Mouse (Mus musculus) intestine, embryonic 16.5 days (tissue): ENCODE measurements around the gene Ifit2. TPM values are rescaled to one million over a fixed set of nuclear protein-coding genes. Genes with fewer than 3 reads are reported as not detected.

Experiments used
- ATAC-seq: fragments of 200-750 bp; cut with Nextera tagmentation; 2 replicates; pipeline ENCODE4 v1.8.0; 2017; ENCODE audit warnings: moderate TSS enrichment, moderate library complexity
- H3K27ac ChIP-seq: fragments of 300-500 bp; sonication (generic); 2 replicates; pipeline ENCODE4 v1.5.1; 2014; ENCODE audit warnings: mild to moderate bottlenecking, low read length
- H3K27me3 ChIP-seq: fragments of 300-500 bp; sonication (generic); replicated peaks from 2 replicates; pipeline ENCODE4 v1.6.1; 2014; ENCODE audit warnings: low read length, control low read depth, mixed read lengths; ENCODE audit not compliant: control insufficient read depth, insufficient read depth
- H3K36me3 ChIP-seq: fragments of 300-500 bp; sonication (generic); 2 replicates; pipeline ENCODE4 v1.6.1; 2014; ENCODE audit warnings: low read length, control low read depth; ENCODE audit not compliant: control insufficient read depth, insufficient read depth
- H3K4me1 ChIP-seq: fragments of 300-500 bp; sonication (generic); 2 replicates; pipeline ENCODE4 v1.6.1; 2014; ENCODE audit warnings: low read length, control low read depth, mixed read lengths; ENCODE audit not compliant: control insufficient read depth, insufficient read depth
- H3K4me2 ChIP-seq: fragments of 300-500 bp; sonication (generic); 2 replicates; pipeline ENCODE4 v1.6.1; 2014; ENCODE audit warnings: low read depth, low read length, control low read depth
- H3K4me3 ChIP-seq: fragments of 300-500 bp; sonication (generic); 2 replicates; pipeline ENCODE4 v1.5.1; 2014; ENCODE audit warnings: mild to moderate bottlenecking, low read length
- H3K9ac ChIP-seq: fragments of 300-500 bp; sonication (generic); 2 replicates; pipeline ENCODE4 v1.6.1; 2014; ENCODE audit warnings: low read depth, low read length
- H3K9me3 ChIP-seq: fragments of 300-500 bp; sonication (generic); 2 replicates; pipeline ENCODE4 v1.6.1; 2016; ENCODE audit warnings: low read length, control low read depth; ENCODE audit not compliant: control insufficient read depth
- WGBS: fragments of 180-500 bp; shearing (Covaris S2); extraction: QIAGEN DNeasy Blood & Tissue Kit; methylation state at CpG from one replicate; pipeline ENCODE4 v1.1.7; 2014; 5-methylcytosine and 5-hydroxymethylcytosine counted together
- polyA plus RNA-seq: library from polyadenylated mRNA; unstranded; fragments of >200 nt; fragmentation: Nextera tagmentation; extraction: Ambion mirVana; gene quantifications from 2 replicates; pipeline ENCODE4 v1.2.1, GENCODE M21; 2015

The Ifit2 gene
- polyA plus RNA-seq, 1 experiment from 2014 or later = 5.7 TPM

DNA sequence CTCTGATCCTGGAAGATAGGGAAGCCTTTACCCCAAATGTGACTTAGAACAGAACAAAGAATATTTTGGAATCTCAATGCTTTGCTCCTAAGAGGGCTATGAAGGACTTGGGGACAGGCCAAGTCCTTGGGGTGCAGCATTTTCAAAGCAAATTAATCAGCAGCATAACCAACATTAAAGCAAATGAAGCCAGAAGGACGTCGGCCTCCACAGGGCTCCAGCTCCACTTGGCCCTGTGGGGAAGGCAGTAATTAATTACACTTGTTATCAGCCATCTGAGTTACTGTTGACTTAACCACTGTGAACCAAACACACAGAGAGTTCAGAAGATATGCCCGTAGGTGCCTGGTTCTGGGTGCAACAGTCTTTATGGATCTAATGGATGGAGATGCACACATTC is 31.7 kb upstream of the Ifit2 start:
- 43% methylated on average over 3 of the region's 3 CpGs for WGBS
- Histone ChIP-seq H3K27ac (peak overlapping the region; percentile 65), H3K4me1 (no peaks in the 10 kb centered on the region; the same call in 1 of the 2 replicates), H3K9me3 (no peaks in the 10 kb centered on the region), H3K4me3 (no peak overlapping the region), H3K4me2 (no peak overlapping the region), H3K36me3 (no peaks in the 10 kb centered on the region), H3K9ac (no peak overlapping the region), H3K27me3 (no peaks in the 10 kb centered on the region)
- peak; percentile 38; the same call in 1 of the 2 replicates for ATAC-seq

DNA sequence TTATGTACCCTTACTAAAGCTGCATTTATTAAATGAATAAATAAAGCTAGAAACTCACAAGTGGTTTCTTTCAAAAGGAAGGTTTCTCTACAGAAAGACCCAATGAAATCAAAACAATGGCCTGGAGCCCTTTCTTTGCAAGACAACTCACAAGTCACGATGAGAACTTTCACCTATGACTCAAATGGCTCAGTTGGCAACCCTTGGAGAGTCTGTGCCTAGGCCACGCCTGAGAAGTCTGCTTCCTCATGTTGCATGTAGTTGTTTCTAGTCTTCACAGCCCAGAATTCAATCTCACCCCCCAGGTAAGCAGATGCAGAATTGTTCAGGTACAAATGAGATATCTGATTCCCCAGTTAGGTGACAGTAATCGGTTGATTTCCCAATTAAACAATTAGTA is 30.8 kb upstream of the Ifit2 start:
- Histone ChIP-seq H3K4me2 (no peak overlapping the region), H3K9me3 (no peaks in the 10 kb centered on the region), H3K36me3 (no peaks in the 10 kb centered on the region), H3K4me3 (no peak overlapping the region), H3K27ac (no peak overlapping the region), H3K27me3 (no peaks in the 10 kb centered on the region), H3K4me1 (no peaks in the 10 kb centered on the region; the same call in 1 of the 2 replicates), H3K9ac (no peak overlapping the region)
- ATAC-seq = no peak
- 74% methylated on average over 3 of the region's 3 CpGs for WGBS

DNA sequence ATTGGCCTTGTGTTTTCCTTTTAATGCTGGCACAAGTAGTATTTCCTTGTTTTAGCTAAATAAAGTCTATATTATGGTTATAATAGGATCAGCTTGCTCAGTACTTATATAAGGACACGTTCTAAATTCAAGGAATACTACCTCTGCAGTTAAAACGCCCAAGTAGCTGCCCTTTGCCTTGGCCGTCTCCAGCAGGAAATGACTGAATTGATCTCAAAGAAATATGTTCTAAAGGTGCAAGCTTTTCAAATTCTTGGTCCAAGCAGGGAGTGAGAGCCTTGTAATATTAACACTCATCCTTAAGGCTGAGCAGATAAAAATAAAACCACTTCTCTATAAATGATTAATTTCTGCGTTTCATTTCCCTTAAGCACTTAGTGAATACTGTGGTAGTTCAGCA is 30.4 kb upstream of the Ifit2 start:
- Histone ChIP-seq H3K27ac (no peak overlapping the region), H3K9me3 (no peaks in the 10 kb centered on the region), H3K9ac (no peak overlapping the region), H3K4me2 (no peak overlapping the region), H3K36me3 (no peaks in the 10 kb centered on the region), H3K4me3 (no peak overlapping the region), H3K27me3 (no peaks in the 10 kb centered on the region), H3K4me1 (no peaks in the 10 kb centered on the region; the same call in 1 of the 2 replicates)
- WGBS = 67% methylated on average over 4 of the region's 4 CpGs
- no peak for ATAC-seq

DNA sequence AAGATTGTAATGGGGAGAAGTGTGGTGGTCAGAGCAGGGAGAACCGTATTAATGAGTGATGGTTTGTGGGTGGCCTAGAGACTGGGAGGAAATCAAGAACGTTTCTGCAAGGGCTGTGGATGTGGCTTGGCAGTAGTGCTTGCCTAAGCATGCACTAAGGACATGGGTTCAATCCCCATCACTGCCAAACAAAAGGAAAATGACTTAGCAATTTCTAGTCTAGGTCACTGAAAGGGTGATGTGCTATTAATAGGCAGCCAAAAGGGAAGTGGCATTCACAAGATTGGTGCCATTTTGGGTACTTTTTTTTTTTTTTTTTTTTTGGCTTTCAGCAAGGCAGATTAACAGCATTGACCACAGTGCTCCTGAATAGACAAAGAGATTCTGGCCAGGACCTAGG is 29.1 kb upstream of the Ifit2 start:
- WGBS = 79% methylated on average over 2 of the region's 2 CpGs
- H3K4me2 ChIP-seq = no peak overlapping the region
- no peak overlapping the region for H3K4me3 ChIP-seq

DNA sequence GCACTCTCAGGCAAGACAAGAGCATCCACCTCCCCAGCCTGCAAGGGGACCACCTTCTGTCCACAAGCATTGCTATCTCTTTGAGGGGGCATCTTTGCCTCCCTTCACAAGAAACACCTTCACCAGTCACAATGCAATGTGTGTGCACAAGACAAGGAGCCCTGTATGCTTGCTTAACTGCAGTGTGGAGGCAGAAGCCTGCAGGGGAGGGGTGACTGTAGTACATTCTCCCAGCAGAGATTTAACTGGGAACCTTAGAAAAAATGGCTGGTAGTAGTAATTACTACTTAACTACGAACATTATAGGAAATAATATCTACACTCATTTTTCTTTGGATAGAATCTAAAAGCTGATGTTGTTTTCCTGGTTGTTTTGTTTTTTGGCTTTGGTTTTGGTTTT is 28.5 kb upstream of the Ifit2 start:
- Histone ChIP-seq H3K36me3 (no peaks in the 10 kb centered on the region), H3K27ac (no peak overlapping the region), H3K4me3 (no peak overlapping the region), H3K27me3 (no peaks in the 10 kb centered on the region), H3K4me1 (peaks cover 6% of the 10 kb centered on the region), H3K9ac (no peak overlapping the region), H3K9me3 (no peaks in the 10 kb centered on the region), H3K4me2 (no peak overlapping the region)
- ATAC-seq = no peak
- 98% methylated on average over 1 of the region's 1 CpGs for WGBS

More for the DNA sequence above, 29.1 kb upstream of the Ifit2 start:
- H3K9ac ChIP-seq = no peak overlapping the region
- H3K4me1 ChIP-seq = peaks cover 4% of the 10 kb centered on the region
- no peaks in the 10 kb centered on the region for H3K27me3 ChIP-seq
- H3K27ac ChIP-seq = no peak overlapping the region
- ATAC-seq = no peak
- no peaks in the 10 kb centered on the region for H3K9me3 ChIP-seq
- no peaks in the 10 kb centered on the region for H3K36me3 ChIP-seq

DNA sequence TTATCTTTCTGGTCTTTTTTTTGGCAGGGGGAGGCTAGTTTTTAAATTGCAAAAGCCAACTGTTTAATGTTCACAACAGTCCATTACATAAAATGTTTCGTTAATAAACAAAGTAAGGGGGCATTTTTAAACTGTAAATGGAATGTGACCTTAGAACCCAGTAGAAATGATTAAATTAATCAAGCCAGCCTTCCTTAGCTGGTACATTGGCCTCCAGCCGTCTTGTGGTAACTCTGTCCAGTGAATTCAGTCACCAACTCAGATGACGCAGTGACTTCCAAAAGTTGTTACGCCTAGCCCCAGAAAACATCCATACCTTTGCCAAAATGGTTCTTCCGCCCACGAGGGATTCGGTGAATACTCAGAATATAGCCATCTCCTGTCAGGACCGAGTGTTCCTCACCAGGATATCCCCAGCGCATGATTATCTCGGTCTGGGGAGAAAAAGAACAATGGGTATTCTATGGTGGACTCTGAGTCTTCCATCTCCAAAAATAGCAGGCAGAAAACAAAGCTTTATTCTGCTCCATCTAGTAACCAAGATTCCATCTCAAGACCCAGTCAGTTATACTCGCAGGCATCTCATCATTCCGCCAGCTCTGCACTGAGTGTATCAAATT is 27.3 kb upstream of the Ifit2 start:
- no peak overlapping the region for H3K9ac ChIP-seq
- 79% methylated on average over 12 of the region's 12 CpGs for WGBS
- ATAC-seq = no peak
- peaks cover 6% of the 10 kb centered on the region for H3K4me1 ChIP-seq
- H3K9me3 ChIP-seq = no peaks in the 10 kb centered on the region
- H3K4me2 ChIP-seq = no peak overlapping the region
- no peaks in the 10 kb centered on the region for H3K27me3 ChIP-seq
- H3K4me3 ChIP-seq = no peak overlapping the region
- H3K36me3 ChIP-seq = no peaks in the 10 kb centered on the region
- H3K27ac ChIP-seq = no peak overlapping the region

- Histone ChIP-seq H3K4me2 (no peak overlapping the region), H3K27me3 (no peaks in the 10 kb centered on the region), H3K36me3 (no peaks in the 10 kb centered on the region), H3K9me3 (no peaks in the 10 kb centered on the region), H3K4me1 (peaks cover 6% of the 10 kb centered on the region; the same call in 1 of the 2 replicates), H3K4me3 (no peak overlapping the region), H3K9ac (no peak overlapping the region), H3K27ac (no peak overlapping the region)
- 40% methylated on average over 9 of the region's 9 CpGs for WGBS
- no peak for ATAC-seq
These were observed 25.8 kb upstream of the Ifit2 start for GRCm38 (mm10) chr19:34524646-34525045.

DNA sequence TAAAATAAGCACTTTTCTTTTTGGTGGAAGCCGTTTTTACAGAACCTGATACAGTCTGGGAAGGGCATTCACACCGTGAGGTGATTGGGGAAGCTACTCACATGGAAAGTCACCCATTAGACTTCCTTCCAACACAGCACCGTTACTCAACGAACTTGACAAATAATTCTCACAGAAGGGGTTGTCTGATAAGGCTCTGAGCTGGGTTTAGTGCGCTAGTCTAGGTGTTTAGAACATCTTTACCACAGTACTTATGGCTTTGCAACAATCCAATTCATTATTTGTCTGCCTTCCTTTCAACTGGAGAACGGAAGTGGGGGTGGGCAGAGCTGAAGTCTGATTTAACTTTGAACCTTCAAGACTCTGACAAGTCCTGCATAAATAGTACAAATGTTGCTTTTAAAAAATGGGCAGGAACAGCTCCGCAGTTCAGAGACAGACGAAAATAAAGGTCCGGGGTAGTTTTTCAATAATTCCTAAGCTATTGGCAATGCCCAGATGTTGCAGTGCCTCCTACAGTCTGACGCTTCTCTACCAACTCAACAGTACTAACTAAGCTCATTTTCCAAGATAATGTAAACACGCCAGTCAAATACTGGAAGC is 24.1 kb upstream of the Ifit2 start:
- H3K27me3 ChIP-seq = no peaks in the 10 kb centered on the region
- H3K4me3 ChIP-seq = peak overlapping the region; percentile 84
- 8% methylated on average over 11 of the region's 11 CpGs for WGBS
- H3K27ac ChIP-seq = peak overlapping the region; percentile 73
- H3K4me2 ChIP-seq = peak overlapping the region; percentile 84
- H3K9ac ChIP-seq = peak overlapping the region; percentile 87
- peaks cover 6% of the 10 kb centered on the region; the same call in 1 of the 2 replicates for H3K4me1 ChIP-seq
- H3K36me3 ChIP-seq = no peaks in the 10 kb centered on the region
- ATAC-seq = peak; percentile 27
- no peaks in the 10 kb centered on the region for H3K9me3 ChIP-seq

DNA sequence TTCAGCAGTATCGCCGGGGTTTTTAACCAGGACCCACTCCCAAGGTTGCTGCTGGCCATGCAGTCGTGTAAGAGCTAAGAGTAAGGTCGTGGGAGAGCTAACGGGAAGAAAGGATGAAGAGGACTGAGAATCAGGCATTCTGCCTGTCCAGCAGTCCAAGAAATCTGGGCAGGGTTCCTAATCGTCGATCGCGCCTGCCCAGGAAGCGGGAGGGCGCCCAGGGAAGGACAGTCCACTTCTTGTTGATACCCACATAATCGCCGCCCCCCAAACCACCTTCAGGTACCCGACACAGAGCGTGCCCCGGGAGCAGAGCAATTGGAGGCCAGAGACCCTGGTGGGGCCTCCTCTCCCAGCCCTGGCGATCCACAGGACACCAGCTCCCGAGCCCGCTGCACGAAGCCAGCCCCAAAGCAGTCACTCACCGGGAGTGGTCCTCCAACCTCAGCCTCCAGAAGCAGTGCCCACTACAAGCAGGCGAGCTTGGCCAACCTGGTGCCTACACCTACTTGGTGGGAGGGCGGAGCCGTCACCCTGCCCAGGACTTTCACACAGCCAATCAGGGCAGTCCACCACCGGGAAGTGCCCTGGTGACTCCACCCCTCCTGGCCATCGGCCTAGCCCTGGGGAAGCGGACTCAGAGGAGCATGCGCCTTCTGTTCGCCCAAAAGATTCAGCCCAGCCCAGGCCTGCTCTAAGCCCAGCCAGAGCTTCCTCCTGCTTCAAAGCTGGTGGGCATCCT is 23.4 kb upstream of the Ifit2 start, which contains the start of gene Lipa:
TSS of gene Lipa (minus strand) at position 534 of the 742 bp plus-strand sequence.
- H3K4me2 ChIP-seq = peak within 1 kb of the TSS; percentile 84
- no peaks in the 10 kb centered on the region for H3K36me3 ChIP-seq
- under 1% methylated on average over 29 of the region's 29 CpGs for WGBS
- peak; percentile 100 for ATAC-seq
- H3K9me3 ChIP-seq = no peaks in the 10 kb centered on the region
- peak within 1 kb of the TSS; percentile 87 for H3K9ac ChIP-seq
- H3K4me3 ChIP-seq = peak within 1 kb of the TSS; percentile 84
- peaks cover 6% of the 10 kb centered on the region; the same call in 1 of the 2 replicates for H3K4me1 ChIP-seq
- H3K27me3 ChIP-seq = no peaks in the 10 kb centered on the region
- H3K27ac ChIP-seq = peak within 1 kb of the TSS; percentile 73
